Mouse (Mus musculus) kidney, embryonic 16.5 days (tissue): ENCODE results near the gene Doc2b. TPM values are rescaled to one million over a fixed set of nuclear protein-coding genes. Genes with fewer than 3 reads are reported as not detected.

Experiments used
- ATAC-seq: fragments of 200-750 bp; cut with Nextera tagmentation; 2 replicates; pipeline ENCODE4 v1.8.0; 2017; ENCODE audit warnings: moderate TSS enrichment; ENCODE audit not compliant: low FRiP score, low TSS enrichment
- H3K27ac ChIP-seq: fragments of 300-500 bp; sonication (generic); 2 replicates; pipeline ENCODE4 v1.5.1; 2014; ENCODE audit warnings: low read length
- H3K27me3 ChIP-seq: fragments of 300-500 bp; sonication (generic); 2 replicates; pipeline ENCODE4 v1.6.1; 2014; ENCODE audit warnings: low read length, control low read depth, mixed read lengths; ENCODE audit not compliant: insufficient read depth
- H3K36me3 ChIP-seq: fragments of 300-500 bp; sonication (generic); 2 replicates; pipeline ENCODE4 v1.6.1; 2014; ENCODE audit warnings: low read length, control low read depth, mixed read lengths; ENCODE audit not compliant: insufficient read depth
- H3K4me1 ChIP-seq: fragments of 300-500 bp; sonication (generic); 2 replicates; pipeline ENCODE4 v1.6.1; 2014; ENCODE audit warnings: low read length, control low read depth, mixed read lengths; ENCODE audit not compliant: insufficient read depth
- H3K4me2 ChIP-seq: fragments of 300-500 bp; sonication (generic); replicated peaks from 2 replicates; pipeline ENCODE4 v1.6.1; 2014; ENCODE audit warnings: low read depth, low read length
- H3K4me3 ChIP-seq: fragments of 300-500 bp; sonication (generic); 2 replicates; pipeline ENCODE4 v1.5.1; 2014; ENCODE audit warnings: mild to moderate bottlenecking, low read length
- H3K9ac ChIP-seq: fragments of 300-500 bp; sonication (generic); replicated peaks from 2 replicates; pipeline ENCODE4 v1.6.1; 2014; ENCODE audit warnings: low read length
- H3K9me3 ChIP-seq: fragments of 300-500 bp; sonication (generic); 2 replicates; pipeline ENCODE4 v1.6.1; 2016; ENCODE audit warnings: low read length, control low read depth
- WGBS: fragments of 180-500 bp; shearing (Covaris S2); extraction: QIAGEN DNeasy Blood & Tissue Kit; methylation state at CpG from one replicate; pipeline ENCODE4 v1.1.7; 2014; 5-methylcytosine and 5-hydroxymethylcytosine counted together
- polyA plus RNA-seq: library from polyadenylated mRNA; unstranded; fragments of >200 nt; fragmentation: Nextera tagmentation; extraction: Ambion mirVana; gene quantifications from 2 replicates; pipeline ENCODE4 v1.2.1, GENCODE M21; 2015

The Doc2b gene
- polyA plus RNA-seq, 1 experiment from 2014 or later, result 0.54 TPM

- 49% methylated on average over 6 of the region's 6 CpGs for WGBS
- Histone ChIP-seq H3K36me3 (peaks cover 16% of the 10 kb centered on the region), H3K27ac (peak overlapping the region; percentile 36; the same call in 1 of the 2 replicates), H3K9ac (no peak overlapping the region), H3K27me3 (no peaks in the 10 kb centered on the region), H3K9me3 (no peaks in the 10 kb centered on the region), H3K4me1 (0 out of 2 replicates have a peak, but pooled peaks cover 6% of the 10 kb centered on the region), H3K4me3 (no peak overlapping the region), H3K4me2 (peak overlapping the region; percentile 46)
- ATAC-seq, result no peak
Measured at GRCm38 (mm10) chr11:75768091-75768989, 27.5 kb downstream of the Doc2b start.

DNA sequence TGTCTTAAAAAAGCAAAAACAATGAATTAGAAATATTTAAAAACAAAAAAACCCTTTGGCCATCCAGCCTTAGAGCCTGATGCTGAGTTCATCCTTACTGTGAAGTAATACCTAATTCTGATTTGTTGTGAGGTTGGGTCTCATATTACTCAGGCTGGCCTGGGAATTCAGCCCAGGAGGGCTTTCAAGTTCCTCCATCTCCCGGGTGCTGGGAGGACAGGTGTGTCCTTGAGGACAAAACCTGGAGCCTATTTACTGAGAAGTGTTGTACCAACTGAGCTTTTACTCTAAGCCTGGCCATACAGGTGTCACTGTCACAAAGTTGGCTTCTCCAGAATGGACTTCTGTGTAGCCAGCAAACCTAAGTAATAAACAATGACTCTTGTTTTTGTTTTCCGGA is 28.8 kb downstream of the Doc2b start:
- Histone ChIP-seq H3K27me3 (no peaks in the 10 kb centered on the region), H3K9me3 (no peaks in the 10 kb centered on the region), H3K4me1 (0 out of 2 replicates have a peak, but pooled peaks cover 6% of the 10 kb centered on the region), H3K4me2 (no peak overlapping the region), H3K9ac (no peak overlapping the region), H3K4me3 (no peak overlapping the region), H3K36me3 (peaks cover 18% of the 10 kb centered on the region), H3K27ac (no peak overlapping the region)
- no peak for ATAC-seq
- WGBS, result 63% methylated on average over 2 of the region's 2 CpGs

DNA sequence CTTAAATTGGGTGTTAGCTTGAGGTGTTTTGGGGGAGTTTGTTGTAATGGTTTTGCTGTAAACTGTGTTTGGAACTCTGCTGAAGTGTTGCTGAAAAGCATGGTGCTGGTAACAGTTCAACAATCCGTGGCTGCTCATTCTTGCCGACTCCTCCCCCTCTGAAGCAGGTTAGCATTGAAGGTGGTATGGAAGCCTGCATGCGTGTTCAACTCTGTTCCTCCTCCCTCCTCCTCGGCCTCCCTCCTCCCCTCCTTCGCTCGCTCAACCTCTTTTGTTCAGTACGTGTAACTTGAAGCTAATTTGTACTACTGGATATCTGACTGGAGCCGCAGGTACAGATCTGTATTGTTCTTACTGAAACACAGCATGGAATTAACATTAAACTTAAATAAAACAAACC is 30.7 kb downstream of the Doc2b start:
- no peaks in the 10 kb centered on the region for H3K27me3 ChIP-seq
- peaks cover 31% of the 10 kb centered on the region for H3K36me3 ChIP-seq
- ATAC-seq, result no peak
- H3K9ac ChIP-seq, result no peak overlapping the region
- no peak overlapping the region for H3K27ac ChIP-seq
- WGBS, result 82% methylated on average over 8 of the region's 8 CpGs
- H3K4me1 ChIP-seq, result 0 out of 2 replicates have a peak, but pooled peaks cover 6% of the 10 kb centered on the region
- no peaks in the 10 kb centered on the region for H3K9me3 ChIP-seq
- H3K4me3 ChIP-seq, result no peak overlapping the region
- H3K4me2 ChIP-seq, result no peak overlapping the region

DNA sequence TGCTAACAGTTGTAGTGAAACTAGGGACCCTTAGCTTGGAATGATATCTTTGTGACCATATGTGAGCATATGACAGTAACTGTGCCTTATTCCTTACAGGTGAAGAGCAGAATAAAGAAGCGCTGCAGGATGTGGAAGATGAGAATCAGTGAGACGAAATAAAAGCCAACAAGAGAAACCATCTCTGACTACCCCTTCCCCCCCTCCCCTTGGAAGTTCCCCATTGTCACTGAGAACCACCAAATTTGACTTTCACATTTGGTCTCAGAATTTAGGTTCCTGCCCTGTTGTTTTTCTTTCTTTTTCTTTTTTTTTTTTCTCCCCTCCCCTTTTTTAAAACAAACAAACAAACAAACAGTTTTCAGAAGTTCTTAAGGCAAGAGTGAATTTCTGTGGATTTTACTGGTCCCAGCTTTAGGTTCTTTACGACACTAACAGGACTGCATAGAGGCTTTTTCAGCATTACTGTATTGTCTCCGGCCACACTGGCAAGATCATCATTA is 31.3 kb downstream of the Doc2b start:
- no peak overlapping the region for H3K9ac ChIP-seq
- H3K4me3 ChIP-seq, result no peak overlapping the region
- H3K27me3 ChIP-seq, result no peaks in the 10 kb centered on the region
- no peak overlapping the region for H3K27ac ChIP-seq
- H3K9me3 ChIP-seq, result no peaks in the 10 kb centered on the region
- 80% methylated on average over 4 of the region's 4 CpGs for WGBS
- no peak overlapping the region for H3K4me2 ChIP-seq
- H3K4me1 ChIP-seq, result 0 out of 2 replicates have a peak, but pooled peaks cover 6% of the 10 kb centered on the region
- peaks cover 35% of the 10 kb centered on the region for H3K36me3 ChIP-seq
- no peak for ATAC-seq

DNA sequence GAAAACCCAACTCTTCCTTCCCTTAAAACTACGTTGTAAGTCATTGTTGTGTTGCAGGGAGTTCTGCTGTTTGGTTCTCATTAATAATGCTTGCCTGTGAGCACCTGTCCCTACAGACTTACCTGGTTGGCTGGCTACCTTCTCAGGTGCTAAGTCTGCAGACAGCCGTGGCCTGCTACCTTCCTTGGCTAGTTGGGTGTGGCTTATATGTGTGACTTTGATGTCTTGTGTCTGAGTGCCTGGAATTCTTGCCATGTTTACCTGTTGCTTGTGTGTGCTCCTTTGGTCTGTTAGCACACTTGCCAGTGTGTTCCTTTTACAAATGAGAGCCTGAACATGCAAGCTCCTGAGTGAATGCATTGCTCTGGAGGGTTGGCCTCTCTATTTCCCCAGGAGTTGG is 33.1 kb downstream of the Doc2b start:
- no peak overlapping the region for H3K9ac ChIP-seq
- peaks cover 49% of the 10 kb centered on the region for H3K36me3 ChIP-seq
- H3K4me1 ChIP-seq, result no peaks in the 10 kb centered on the region
- H3K4me2 ChIP-seq, result no peak overlapping the region
- no peak overlapping the region for H3K4me3 ChIP-seq
- no peaks in the 10 kb centered on the region for H3K9me3 ChIP-seq
- no peak for ATAC-seq
- H3K27me3 ChIP-seq, result no peaks in the 10 kb centered on the region
- 73% methylated on average over 2 of the region's 2 CpGs for WGBS
- no peak overlapping the region for H3K27ac ChIP-seq

DNA sequence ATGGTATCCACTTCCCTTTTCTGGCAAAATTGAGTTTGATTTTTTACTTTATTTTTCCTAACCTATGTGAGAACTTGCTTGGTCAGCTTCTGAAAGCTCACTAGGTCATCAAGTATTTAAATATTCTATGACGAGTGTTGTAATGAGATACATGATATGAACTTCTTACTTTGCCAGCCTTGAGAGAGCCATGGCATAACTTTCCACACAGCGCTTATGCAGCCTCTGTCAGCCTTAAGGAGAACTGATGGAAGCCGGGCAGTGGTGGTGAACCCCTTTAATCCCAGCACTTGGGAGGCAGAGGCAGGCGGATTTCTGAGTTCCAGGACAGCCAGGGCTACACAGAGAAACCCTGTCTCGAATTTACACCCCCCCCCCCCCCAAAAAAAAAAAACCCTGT is 35.1 kb downstream of the Doc2b start:
- Histone ChIP-seq H3K4me3 (no peak overlapping the region), H3K4me1 (no peaks in the 10 kb centered on the region), H3K27me3 (no peaks in the 10 kb centered on the region), H3K9me3 (no peaks in the 10 kb centered on the region), H3K4me2 (no peak overlapping the region), H3K27ac (no peak overlapping the region), H3K36me3 (peaks cover 55% of the 10 kb centered on the region), H3K9ac (no peak overlapping the region)
- no peak for ATAC-seq
- WGBS, result 92% methylated on average over 5 of the region's 5 CpGs

DNA sequence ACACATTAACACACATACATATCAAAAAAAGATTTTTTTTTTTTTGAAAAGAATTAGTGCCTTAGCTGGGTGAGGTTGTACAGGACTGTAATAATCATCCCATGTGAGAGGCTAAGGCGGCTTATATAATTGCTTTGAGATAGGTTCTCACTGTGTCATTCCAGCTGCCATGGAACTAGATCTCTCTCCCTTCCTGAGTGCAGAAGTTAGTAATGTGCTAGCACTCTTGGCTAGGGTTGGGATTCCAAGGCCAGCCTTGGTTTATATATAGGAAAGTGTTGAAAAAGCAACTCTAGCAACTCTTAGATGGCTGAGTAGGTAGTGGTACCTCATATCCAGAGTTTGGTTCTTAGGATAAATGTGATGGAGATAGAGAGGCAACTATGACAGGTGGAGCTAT is 37.3 kb downstream of the Doc2b start:
- Histone ChIP-seq H3K36me3 (peaks cover 57% of the 10 kb centered on the region), H3K4me1 (no peaks in the 10 kb centered on the region), H3K27me3 (no peaks in the 10 kb centered on the region), H3K27ac (no peak overlapping the region), H3K4me2 (no peak overlapping the region), H3K4me3 (no peak overlapping the region), H3K9me3 (no peaks in the 10 kb centered on the region), H3K9ac (no peak overlapping the region)
- 93% methylated on average over 1 of the region's 1 CpGs for WGBS
- ATAC-seq, result no peak

GRCm38 (mm10) chr11:75756687-75757086 is 39.2 kb downstream of the Doc2b start:
- ATAC-seq, result no peak
- H3K4me2 ChIP-seq, result no peak overlapping the region
- H3K27ac ChIP-seq, result no peak overlapping the region
- no peaks in the 10 kb centered on the region for H3K9me3 ChIP-seq
- WGBS, result 79% methylated on average over 8 of the region's 8 CpGs
- H3K4me3 ChIP-seq, result no peak overlapping the region
- H3K9ac ChIP-seq, result no peak overlapping the region
- peaks cover 52% of the 10 kb centered on the region for H3K36me3 ChIP-seq
- H3K27me3 ChIP-seq, result no peaks in the 10 kb centered on the region
- no peaks in the 10 kb centered on the region for H3K4me1 ChIP-seq

DNA sequence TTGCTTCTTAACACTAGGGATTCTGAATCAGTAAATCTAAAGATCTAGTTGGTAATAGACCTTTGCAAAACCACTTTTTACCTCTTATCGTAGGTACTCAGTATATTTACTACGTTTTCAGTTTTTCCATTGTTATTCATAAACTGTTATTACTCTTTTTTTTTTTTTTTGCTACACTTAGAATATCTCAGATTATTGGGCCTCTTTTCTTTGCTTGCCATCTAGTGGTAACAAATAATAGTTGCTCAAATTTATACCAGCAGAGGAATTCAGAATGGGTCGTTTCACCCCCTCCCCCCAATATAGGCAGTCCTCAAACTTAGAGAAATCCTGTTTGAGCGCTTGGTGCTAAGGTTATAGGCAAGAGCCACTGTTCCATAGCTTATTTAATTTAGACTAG is 44.8 kb downstream of the Doc2b start:
- Histone ChIP-seq H3K4me2 (no peak overlapping the region), H3K9me3 (no peaks in the 10 kb centered on the region), H3K4me3 (no peak overlapping the region), H3K9ac (no peak overlapping the region), H3K27me3 (no peaks in the 10 kb centered on the region), H3K27ac (no peak overlapping the region), H3K36me3 (peaks cover 9% of the 10 kb centered on the region; the same call in 1 of the 2 replicates), H3K4me1 (0 out of 2 replicates have a peak, but pooled peaks cover 11% of the 10 kb centered on the region)
- no peak for ATAC-seq
- 75% methylated on average over 4 of the region's 4 CpGs for WGBS

- ATAC-seq, result no peak
- Histone ChIP-seq H3K4me3 (no peak overlapping the region), H3K36me3 (peaks cover 5% of the 10 kb centered on the region; the same call in 1 of the 2 replicates), H3K4me2 (no peak overlapping the region), H3K9me3 (no peaks in the 10 kb centered on the region), H3K27ac (no peak overlapping the region), H3K27me3 (no peaks in the 10 kb centered on the region), H3K4me1 (0 out of 2 replicates have a peak, but pooled peaks cover 13% of the 10 kb centered on the region), H3K9ac (no peak overlapping the region)
- 64% methylated on average over 1 of the region's 1 CpGs for WGBS
Measured at GRCm38 (mm10) chr11:75750537-75750936, 45.3 kb downstream of the Doc2b start.
